Mouse (Mus musculus): ENCODE measurements around the gene Slc27a4.

GRCm38 (mm10) chr2:29856451-29857260 lies 54.2 kb downstream of the Slc27a4 start:
- no peak for TF ChIP-seq POLR2A (IDR thresholded peaks at IDR 0.05; ENCODE audit: insufficient read depth, low read length)
- no peak for TF ChIP-seq CTCF (IDR thresholded peaks at IDR 0.05; ENCODE audit: low read depth, low read length)
- peak; percentile 65; the same call in 1 of the 2 replicates for TF ChIP-seq EP300 (IDR thresholded peaks at IDR 0.05; ENCODE audit: insufficient read depth, low read depth, low read length)

Measured in ES-Bruce4 (cell line).